Mouse (Mus musculus): ENCODE data around the gene Cirbp.

DNA sequence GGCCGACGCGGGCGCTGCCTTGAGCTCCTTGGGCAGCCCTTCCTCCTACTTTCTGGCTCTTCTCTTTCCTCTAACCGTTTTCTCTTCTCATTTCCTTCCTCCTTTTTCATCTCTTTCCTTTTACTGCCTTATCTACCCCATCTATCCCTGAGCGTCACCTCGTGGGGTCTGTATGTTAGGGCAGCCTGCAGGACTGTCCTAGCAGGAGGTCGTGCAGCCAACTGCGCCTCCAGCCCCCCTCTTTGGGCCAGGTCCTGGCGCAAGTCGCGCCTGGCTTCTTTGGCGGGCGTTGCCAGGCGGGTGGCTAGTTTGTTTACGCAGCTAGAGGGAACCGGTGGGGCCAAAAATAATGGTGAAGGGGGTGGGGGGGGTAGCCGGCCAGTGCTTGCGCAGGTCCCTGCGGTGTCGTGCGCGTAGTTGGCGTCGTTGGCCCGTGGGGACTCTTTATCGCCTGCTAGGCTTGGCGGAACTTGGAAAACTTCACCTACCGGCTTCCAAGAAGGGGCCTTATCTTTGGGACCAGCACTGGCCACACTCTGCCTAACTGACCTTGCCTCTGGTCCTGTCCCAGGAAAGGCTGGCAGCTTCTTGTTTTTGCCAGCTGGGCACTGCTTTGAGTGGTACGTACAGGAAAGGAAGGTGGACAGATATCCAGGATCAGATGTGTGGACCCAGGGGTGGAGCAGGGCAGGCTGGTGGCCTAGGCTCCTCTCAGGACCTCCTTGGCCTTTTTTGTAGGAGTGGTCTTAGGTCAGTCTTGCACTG is 48.7 kb upstream of the Cirbp start:
- TF ChIP-seq CTCF (IDR thresholded peaks at IDR 0.05; ENCODE audit: insufficient read depth, low read length) (no peak), POLR2A (IDR thresholded peaks at IDR 0.05; ENCODE audit: borderline replicate concordance, extremely low read depth, low read depth, low read length) (peak; percentile 57; the same call in 1 of the 2 replicates)
